Mouse (Mus musculus): ENCODE measurements around the gene Gtf2ird2. TPM values are rescaled to one million over a fixed set of nuclear protein-coding genes. Genes with fewer than 3 reads are reported as not detected.

Gtf2ird2 gene
- polyA plus RNA-seq, 1 experiment from 2014 or later, result 6.9 TPM

GRCm38 (mm10) chr5:134214021-134214806 is 30.4 kb downstream of the Gtf2ird2 start:
- DNase-seq (ENCODE audit: low spot score), result peak; percentile 39
- no peak overlapping the region for H3K27ac ChIP-seq
- H3K4me1 ChIP-seq (replicated peaks; ENCODE audit: insufficient read depth, low read length), result no peaks in the 10 kb centered on the region
- no peak for ATAC-seq (replicated peaks; ENCODE audit: low FRiP score, low read depth)
- no peak for TF ChIP-seq CTCF (IDR thresholded peaks at IDR 0.05; ENCODE audit: low read depth)
- no peak overlapping the region for H3K4me3 ChIP-seq (replicated peaks; ENCODE audit: low read depth, low read length)
- WGBS, result 56% methylated on average over 12 of the region's 12 CpGs
- no peaks in the 10 kb centered on the region for H3K27me3 ChIP-seq (ENCODE audit: insufficient read depth, low read length)
- H3K4me2 ChIP-seq (ENCODE audit: low read length), result no peak overlapping the region
- no peak overlapping the region for H3K9ac ChIP-seq (ENCODE audit: low read depth, low read length)
- no peaks in the 10 kb centered on the region for H3K36me3 ChIP-seq (ENCODE audit: insufficient read depth, low read length)
- H3K9me3 ChIP-seq (replicated peaks; ENCODE audit: low read length), result no peaks in the 10 kb centered on the region

GRCm38 (mm10) chr5:134217900-134218299 is 34.1 kb downstream of the Gtf2ird2 start:
- H3K9ac ChIP-seq (ENCODE audit: low read depth, low read length), result no peak overlapping the region
- no peaks in the 10 kb centered on the region for H3K9me3 ChIP-seq (replicated peaks; ENCODE audit: low read length)
- WGBS, result 65% methylated on average over 7 of the region's 7 CpGs
- H3K4me2 ChIP-seq (ENCODE audit: low read length), result no peak overlapping the region
- DNase-seq (ENCODE audit: low spot score) (no peak), ATAC-seq (replicated peaks; ENCODE audit: low FRiP score, low read depth) (no peak)
- no peaks in the 10 kb centered on the region for H3K36me3 ChIP-seq (ENCODE audit: insufficient read depth, low read length)
- no peak overlapping the region for H3K27ac ChIP-seq
- H3K4me3 ChIP-seq (replicated peaks; ENCODE audit: low read depth, low read length), result no peak overlapping the region
- H3K4me1 ChIP-seq (replicated peaks; ENCODE audit: insufficient read depth, low read length), result 0 out of 2 replicates have a peak, but pooled peaks cover 3% of the 10 kb centered on the region
- H3K27me3 ChIP-seq (ENCODE audit: insufficient read depth, low read length), result no peaks in the 10 kb centered on the region
- no peak for TF ChIP-seq CTCF (IDR thresholded peaks at IDR 0.05; ENCODE audit: low read depth)

GRCm38 (mm10) chr5:134221278-134221677 is 37.5 kb downstream of the Gtf2ird2 start:
- H3K9ac ChIP-seq (ENCODE audit: low read depth, low read length), result 0 out of 2 replicates have a peak overlapping the region, but pooled peaks have one; percentile 49
- TF ChIP-seq CTCF (IDR thresholded peaks at IDR 0.05; ENCODE audit: low read depth), result no peak
- DNase-seq (ENCODE audit: low spot score) (no peak), ATAC-seq (replicated peaks; ENCODE audit: low FRiP score, low read depth) (no peak)
- 0 out of 2 replicates have a peak, but pooled peaks cover 3% of the 10 kb centered on the region for H3K4me1 ChIP-seq (replicated peaks; ENCODE audit: insufficient read depth, low read length)
- peak overlapping the region; percentile 24 for H3K4me3 ChIP-seq (replicated peaks; ENCODE audit: low read depth, low read length)
- H3K9me3 ChIP-seq (replicated peaks; ENCODE audit: low read length), result no peaks in the 10 kb centered on the region
- H3K27me3 ChIP-seq (ENCODE audit: insufficient read depth, low read length), result no peaks in the 10 kb centered on the region
- H3K4me2 ChIP-seq (ENCODE audit: low read length), result peak overlapping the region; percentile 71
- 36% methylated on average over 4 of the region's 4 CpGs for WGBS
- H3K36me3 ChIP-seq (ENCODE audit: insufficient read depth, low read length), result no peaks in the 10 kb centered on the region
- H3K27ac ChIP-seq, result no peak overlapping the region

- no peak for TF ChIP-seq CTCF (IDR thresholded peaks at IDR 0.05; ENCODE audit: low read depth)
- Histone ChIP-seq H3K27me3 (ENCODE audit: insufficient read depth, low read length) (no peaks in the 10 kb centered on the region), H3K4me3 (replicated peaks; ENCODE audit: low read depth, low read length) (peak overlapping the region; percentile 24), H3K4me1 (replicated peaks; ENCODE audit: insufficient read depth, low read length) (peaks cover 3% of the 10 kb centered on the region; the same call in 1 of the 2 replicates), H3K27ac (no peak overlapping the region), H3K36me3 (ENCODE audit: insufficient read depth, low read length) (no peaks in the 10 kb centered on the region), H3K9ac (ENCODE audit: low read depth, low read length) (peak overlapping the region; percentile 49; the same call in 1 of the 2 replicates), H3K9me3 (replicated peaks; ENCODE audit: low read length) (no peaks in the 10 kb centered on the region), H3K4me2 (ENCODE audit: low read length) (peak overlapping the region; percentile 71)
- DNase-seq (ENCODE audit: low spot score) (no peak), ATAC-seq (replicated peaks; ENCODE audit: low FRiP score, low read depth) (no peak)
- WGBS, result 2% methylated on average over 36 of the region's 36 CpGs
These were observed 37.9 kb downstream of the Gtf2ird2 start for GRCm38 (mm10) chr5:134221708-134222150.

- Histone ChIP-seq H3K4me2 (ENCODE audit: low read length) (no peak overlapping the region), H3K9me3 (replicated peaks; ENCODE audit: low read length) (no peaks in the 10 kb centered on the region), H3K4me3 (replicated peaks; ENCODE audit: low read depth, low read length) (no peak overlapping the region), H3K27ac (no peak overlapping the region), H3K9ac (ENCODE audit: low read depth, low read length) (no peak overlapping the region), H3K36me3 (ENCODE audit: insufficient read depth, low read length) (no peaks in the 10 kb centered on the region), H3K4me1 (replicated peaks; ENCODE audit: insufficient read depth, low read length) (peaks cover 3% of the 10 kb centered on the region; the same call in 1 of the 2 replicates), H3K27me3 (ENCODE audit: insufficient read depth, low read length) (no peaks in the 10 kb centered on the region)
- WGBS, result 71% methylated on average over 30 of the region's 30 CpGs
- DNase-seq (ENCODE audit: low spot score) (no peak), ATAC-seq (replicated peaks; ENCODE audit: low FRiP score, low read depth) (no peak)
- no peak for TF ChIP-seq CTCF (IDR thresholded peaks at IDR 0.05; ENCODE audit: low read depth)
These were observed 41.5 kb downstream of the Gtf2ird2 start for GRCm38 (mm10) chr5:134225110-134225901.

- Histone ChIP-seq H3K4me1 (replicated peaks; ENCODE audit: insufficient read depth, low read length) (peaks cover 1% of the 10 kb centered on the region; the same call in 1 of the 2 replicates), H3K4me2 (ENCODE audit: low read length) (peak overlapping the region; percentile 7; the same call in 1 of the 2 replicates), H3K36me3 (ENCODE audit: insufficient read depth, low read length) (no peaks in the 10 kb centered on the region), H3K9me3 (replicated peaks; ENCODE audit: low read length) (no peaks in the 10 kb centered on the region), H3K27ac (no peak overlapping the region), H3K4me3 (replicated peaks; ENCODE audit: low read depth, low read length) (no peak overlapping the region), H3K27me3 (ENCODE audit: insufficient read depth, low read length) (no peaks in the 10 kb centered on the region), H3K9ac (ENCODE audit: low read depth, low read length) (no peak overlapping the region)
- no peak for TF ChIP-seq CTCF (IDR thresholded peaks at IDR 0.05; ENCODE audit: low read depth)
- ATAC-seq (replicated peaks; ENCODE audit: low FRiP score, low read depth), result no peak
- no peak for DNase-seq (ENCODE audit: low spot score)
- 31% methylated on average over 12 of the region's 12 CpGs for WGBS
These were observed 43.1 kb downstream of the Gtf2ird2 start for GRCm38 (mm10) chr5:134226946-134227345.
